Mouse (Mus musculus): ENCODE results near the gene Psmb10. TPM values are rescaled to one million over a fixed set of nuclear protein-coding genes. Genes with fewer than 3 reads are reported as not detected.

The Psmb10 gene
- polyA plus RNA-seq, 2 experiments: 51.8 to 61.5 TPM

DNA sequence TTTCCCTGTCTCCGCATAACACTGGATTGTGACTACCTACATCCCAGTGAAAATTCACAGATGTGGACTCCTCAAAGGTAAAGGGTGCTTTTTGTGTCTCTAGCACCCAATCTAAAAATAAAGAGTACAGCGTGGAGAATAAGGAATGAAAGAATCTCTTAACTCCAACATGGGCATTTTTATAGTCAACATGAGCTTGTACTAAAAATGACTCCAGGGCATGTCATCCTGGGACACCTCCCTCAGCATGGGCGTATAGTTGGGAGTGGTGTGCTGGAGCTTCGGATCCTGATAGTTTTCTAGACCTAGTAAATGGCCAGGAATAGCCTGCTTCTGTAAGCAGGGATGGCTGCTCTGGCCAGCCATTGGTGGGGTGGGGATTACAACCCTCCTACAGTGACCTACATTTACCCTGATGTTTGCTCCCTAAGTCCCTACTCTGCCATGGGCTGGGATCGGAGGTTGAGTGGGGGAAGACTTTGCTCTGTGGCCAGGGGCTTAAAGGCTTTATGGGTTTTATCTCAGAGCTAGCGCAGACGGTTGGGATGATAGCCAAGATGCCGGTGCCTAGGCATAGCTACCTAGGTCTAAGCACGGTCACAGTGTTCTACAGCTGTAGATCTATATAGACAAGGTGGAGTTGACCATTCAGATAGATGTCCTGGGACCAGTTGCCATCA, 40.3 kb downstream of the Psmb10 start:
- TF ChIP-seq CTCF (IDR thresholded peaks at IDR 0.05; ENCODE audit: low read depth) (no peak), EP300 (IDR thresholded peaks at IDR 0.05; ENCODE audit: low read depth) (no peak)
- ATAC-seq (ENCODE audit: insufficient read depth): no peak
- no peak for DNase-seq (ENCODE audit: low read depth in 3 of 3, low spot score in 3 of 3)
- H3K27ac ChIP-seq: no peak overlapping the region
- H3K4me3 ChIP-seq (ENCODE audit: insufficient read depth in 1 of 2, low read depth in 2 of 2, low read length in 2 of 2): no peak overlapping the region
- H3K9ac ChIP-seq (replicated peaks): no peak overlapping the region
- H3K27me3 ChIP-seq (ENCODE audit: control insufficient read depth, insufficient read depth, low read length): no peaks in the 10 kb centered on the region
- H3K9me3 ChIP-seq (ENCODE audit: control insufficient read depth, low read length): no peaks in the 10 kb centered on the region
- H3K36me3 ChIP-seq (replicated peaks; ENCODE audit: control insufficient read depth, insufficient read depth, low read depth): no peaks in the 10 kb centered on the region
- no peak overlapping the region for H3K4me2 ChIP-seq (ENCODE audit: low read depth)
- peaks cover 8 to 12% of the 10 kb centered on the region in 2 experiments for H3K4me1 ChIP-seq (replicated peaks; ENCODE audit: control insufficient read depth in 2 of 2, insufficient read depth in 2 of 2, low read length in 1 of 2)
- WGBS (ENCODE audit: insufficient replicate concordance): 72% methylated on average over 9 of the region's 9 CpGs

DNA sequence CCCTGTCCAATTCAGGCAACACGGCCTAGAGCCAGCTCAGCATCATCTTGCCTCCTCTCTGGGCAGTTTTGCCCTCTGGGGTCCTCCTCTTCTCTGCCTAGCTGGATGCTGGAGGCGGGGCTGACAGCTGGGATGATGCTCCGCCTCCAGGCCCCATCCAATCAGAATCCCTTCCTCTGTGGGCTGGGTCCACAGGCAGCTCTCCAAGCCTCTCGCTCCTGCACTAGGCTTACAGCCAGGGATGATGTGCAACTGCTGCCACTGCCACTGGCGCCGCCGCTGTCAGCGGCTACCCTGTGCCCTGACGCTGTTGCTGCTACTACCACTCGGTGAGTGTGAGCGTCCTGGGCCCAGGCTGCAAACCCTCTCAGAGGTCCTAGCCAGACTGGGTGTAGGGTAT, 44.9 kb downstream of the Psmb10 start, which contains the start of gene Nrn1l:
TSS of gene Nrn1l (plus strand) at position 229 of the 400 bp plus-strand sequence.
- Histone ChIP-seq H3K4me3 (ENCODE audit: insufficient read depth in 1 of 2, low read depth in 2 of 2, low read length in 2 of 2) (no peak within 1 kb of the TSS), H3K4me2 (ENCODE audit: low read depth) (no peak within 1 kb of the TSS), H3K9ac (replicated peaks) (no peak within 1 kb of the TSS), H3K27me3 (ENCODE audit: control insufficient read depth, insufficient read depth, low read length) (no peaks in the 10 kb centered on the region), H3K9me3 (ENCODE audit: control insufficient read depth, low read length) (no peaks in the 10 kb centered on the region), H3K4me1 (replicated peaks; ENCODE audit: control insufficient read depth in 2 of 2, insufficient read depth in 2 of 2, low read length in 1 of 2) (no peaks in the 10 kb centered on the region), H3K27ac (no peak within 1 kb of the TSS), H3K36me3 (replicated peaks; ENCODE audit: control insufficient read depth, insufficient read depth, low read depth) (peaks cover 35% of the 10 kb centered on the region)
- peak in 1 of 3 experiments; percentile 20 for DNase-seq (ENCODE audit: low read depth in 3 of 3, low spot score in 3 of 3)
- 41% methylated on average over 11 of the region's 11 CpGs for WGBS (ENCODE audit: insufficient replicate concordance)
- TF ChIP-seq CTCF (IDR thresholded peaks at IDR 0.05; ENCODE audit: low read depth): no peak
- no peak for TF ChIP-seq EP300 (IDR thresholded peaks at IDR 0.05; ENCODE audit: low read depth)
- ATAC-seq (ENCODE audit: insufficient read depth): peak; percentile 56

DNA sequence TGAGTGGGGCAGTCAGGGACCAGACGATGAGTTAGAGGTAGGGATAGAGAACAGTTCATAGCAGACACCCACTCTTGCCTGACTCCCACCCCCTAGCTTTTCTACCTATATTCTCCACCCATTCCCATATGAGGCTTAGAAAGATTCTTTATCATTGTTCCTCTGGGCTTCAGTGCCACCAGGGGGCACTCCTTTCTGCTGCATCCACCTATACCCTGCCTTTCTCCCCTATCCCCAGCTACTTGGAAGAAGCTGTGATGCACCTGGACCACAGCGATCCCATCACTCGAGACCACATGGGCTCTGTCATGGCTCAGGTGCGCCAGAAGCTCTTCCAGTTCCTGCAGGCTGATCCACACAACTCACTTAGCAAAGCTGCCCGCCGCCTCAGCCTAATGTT, 45.8 kb downstream of the Psmb10 start:
- H3K9ac ChIP-seq (replicated peaks): no peak overlapping the region
- H3K4me3 ChIP-seq (ENCODE audit: insufficient read depth in 1 of 2, low read depth in 2 of 2, low read length in 2 of 2): no peak overlapping the region
- 85% methylated on average over 6 of the region's 6 CpGs for WGBS (ENCODE audit: insufficient replicate concordance)
- TF ChIP-seq EP300 (IDR thresholded peaks at IDR 0.05; ENCODE audit: low read depth) (no peak), CTCF (IDR thresholded peaks at IDR 0.05; ENCODE audit: low read depth) (peak; percentile 66)
- no peaks in the 10 kb centered on the region for H3K4me1 ChIP-seq (replicated peaks; ENCODE audit: control insufficient read depth in 2 of 2, insufficient read depth in 2 of 2, low read length in 1 of 2)
- no peak overlapping the region for H3K4me2 ChIP-seq (ENCODE audit: low read depth)
- no peaks in the 10 kb centered on the region for H3K27me3 ChIP-seq (ENCODE audit: control insufficient read depth, insufficient read depth, low read length)
- H3K27ac ChIP-seq: no peak overlapping the region
- no peaks in the 10 kb centered on the region for H3K9me3 ChIP-seq (ENCODE audit: control insufficient read depth, low read length)
- DNase-seq (ENCODE audit: low read depth in 3 of 3, low spot score in 3 of 3): no peak
- H3K36me3 ChIP-seq (replicated peaks; ENCODE audit: control insufficient read depth, insufficient read depth, low read depth): peaks cover 40% of the 10 kb centered on the region
- ATAC-seq (ENCODE audit: insufficient read depth): no peak

DNA sequence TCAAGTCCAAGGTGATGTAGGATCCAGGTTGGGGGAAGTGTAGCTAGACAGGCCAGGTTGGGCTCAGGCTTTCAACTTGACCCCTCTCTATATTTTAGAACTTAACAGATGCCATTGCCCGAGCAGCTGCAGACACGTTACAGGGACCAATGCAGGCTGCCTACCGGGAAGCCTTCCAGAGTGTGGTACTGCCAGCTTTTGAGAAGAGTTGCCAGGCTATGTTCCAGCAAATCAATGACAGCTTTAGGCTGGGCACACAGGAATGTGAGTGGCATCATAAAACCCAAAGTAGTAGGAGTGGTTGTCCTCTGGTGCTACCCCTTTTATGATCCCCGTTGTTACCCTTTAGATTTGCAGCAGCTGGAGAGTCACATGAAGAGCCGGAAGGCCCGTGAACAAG, 47.4 kb downstream of the Psmb10 start:
- H3K4me3 ChIP-seq (ENCODE audit: insufficient read depth in 1 of 2, low read depth in 2 of 2, low read length in 2 of 2): no peak overlapping the region
- DNase-seq (ENCODE audit: low read depth in 3 of 3, low spot score in 3 of 3) (no peak), ATAC-seq (ENCODE audit: insufficient read depth) (no peak)
- no peak overlapping the region for H3K4me2 ChIP-seq (ENCODE audit: low read depth)
- H3K36me3 ChIP-seq (replicated peaks; ENCODE audit: control insufficient read depth, insufficient read depth, low read depth): peaks cover 54% of the 10 kb centered on the region
- WGBS (ENCODE audit: insufficient replicate concordance): 78% methylated on average over 6 of the region's 6 CpGs
- H3K27ac ChIP-seq: no peak overlapping the region
- no peaks in the 10 kb centered on the region for H3K9me3 ChIP-seq (ENCODE audit: control insufficient read depth, low read length)
- H3K4me1 ChIP-seq (replicated peaks; ENCODE audit: control insufficient read depth in 2 of 2, insufficient read depth in 2 of 2, low read length in 1 of 2): no peaks in the 10 kb centered on the region
- no peaks in the 10 kb centered on the region for H3K27me3 ChIP-seq (ENCODE audit: control insufficient read depth, insufficient read depth, low read length)
- TF ChIP-seq EP300 (IDR thresholded peaks at IDR 0.05; ENCODE audit: low read depth) (no peak), CTCF (IDR thresholded peaks at IDR 0.05; ENCODE audit: low read depth) (no peak)
- no peak overlapping the region for H3K9ac ChIP-seq (replicated peaks)

DNA sequence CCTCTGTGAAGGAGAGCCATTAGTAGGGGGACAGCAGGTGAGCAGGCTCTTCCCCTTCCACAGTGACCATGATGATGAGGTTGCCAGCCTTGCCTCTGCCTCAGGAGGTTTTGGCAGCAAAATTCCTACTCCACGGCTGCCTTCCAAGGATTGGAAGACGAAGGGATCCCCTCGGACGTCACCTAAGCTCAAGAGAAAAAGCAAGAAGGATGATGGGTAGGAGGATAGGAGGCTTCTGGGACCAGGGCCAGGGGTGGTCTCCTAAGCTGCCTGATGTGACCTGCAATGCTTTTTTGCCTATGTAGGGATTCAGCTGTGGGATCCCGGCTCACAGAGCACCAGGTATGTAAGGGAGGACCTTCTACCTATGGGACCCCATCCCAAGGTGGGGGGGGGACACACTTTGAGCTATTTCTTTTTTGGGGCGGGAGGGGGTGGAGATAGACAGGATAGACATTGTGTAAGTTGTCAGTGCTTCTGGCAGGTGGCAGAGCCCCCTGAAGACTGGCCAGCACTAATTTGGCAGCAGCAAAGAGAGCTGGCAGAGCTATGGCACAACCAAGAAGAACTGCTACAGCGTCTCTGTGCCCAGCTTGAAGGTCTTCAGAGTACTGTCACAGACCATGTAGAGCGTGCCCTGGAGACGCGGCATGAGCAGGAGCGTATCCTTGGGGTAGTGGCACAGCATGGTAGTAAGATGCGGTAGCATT, 48.3 kb downstream of the Psmb10 start:
- ATAC-seq (ENCODE audit: insufficient read depth) (no peak), DNase-seq (ENCODE audit: low read depth in 3 of 3, low spot score in 3 of 3) (no peak)
- Histone ChIP-seq H3K9me3 (ENCODE audit: control insufficient read depth, low read length) (no peaks in the 10 kb centered on the region), H3K4me1 (replicated peaks; ENCODE audit: control insufficient read depth in 2 of 2, insufficient read depth in 2 of 2, low read length in 1 of 2) (no peaks in the 10 kb centered on the region), H3K4me2 (ENCODE audit: low read depth) (no peak overlapping the region), H3K27ac (no peak overlapping the region), H3K27me3 (ENCODE audit: control insufficient read depth, insufficient read depth, low read length) (no peaks in the 10 kb centered on the region), H3K36me3 (replicated peaks; ENCODE audit: control insufficient read depth, insufficient read depth, low read depth) (peaks cover 62% of the 10 kb centered on the region), H3K9ac (replicated peaks) (no peak overlapping the region), H3K4me3 (ENCODE audit: insufficient read depth in 1 of 2, low read depth in 2 of 2, low read length in 2 of 2) (no peak overlapping the region)
- 86% methylated on average over 12 of the region's 12 CpGs for WGBS (ENCODE audit: insufficient replicate concordance)
- TF ChIP-seq EP300 (IDR thresholded peaks at IDR 0.05; ENCODE audit: low read depth) (no peak), CTCF (IDR thresholded peaks at IDR 0.05; ENCODE audit: low read depth) (no peak)

Small RNA genes lying within 50 kb of the gene (microRNA-seq; reads per million reads assigned to microRNA genes)
- not detected for gene Mir7074

Other genes starting within 250 kb of the Psmb10 start
- 8.8 and 11.0 TPM in 2 replicates for gene Acd, start 237.3 kb downstream of the Psmb10 start, polyA plus RNA-seq (2012; rRNA removed)
- gene Acd, start 237.3 kb downstream of the Psmb10 start, polyA plus RNA-seq (2014; fragmentation: Nextera tagmentation; extraction: Ambion mirVana): 20.3 and 23.7 TPM in 2 replicates
- gene Pard6a, start 237.3 kb downstream of the Psmb10 start, polyA plus RNA-seq (2012; rRNA removed): 5.9 and 6.0 TPM in 2 replicates
- gene Pard6a, start 237.3 kb downstream of the Psmb10 start, polyA plus RNA-seq (2014; fragmentation: Nextera tagmentation; extraction: Ambion mirVana): 6.4 and 7.9 TPM in 2 replicates
- not detected in 2 replicates for gene 4933405L10Rik, start 230.8 kb downstream of the Psmb10 start, polyA plus RNA-seq (2012; rRNA removed)
- not detected in 2 replicates for gene 4933405L10Rik, start 230.8 kb downstream of the Psmb10 start, polyA plus RNA-seq (2014; fragmentation: Nextera tagmentation; extraction: Ambion mirVana)
- gene Enkd1, start 230.2 kb downstream of the Psmb10 start, polyA plus RNA-seq (2012; rRNA removed): 7.0 and 7.8 TPM in 2 replicates
- gene Enkd1, start 230.2 kb downstream of the Psmb10 start, polyA plus RNA-seq (2014; fragmentation: Nextera tagmentation; extraction: Ambion mirVana): 4.8 and 6.5 TPM in 2 replicates
- gene Gfod2, start 179.8 kb downstream of the Psmb10 start, polyA plus RNA-seq (2012; rRNA removed): 0.84 and 0.93 TPM in 2 replicates
- 1.1 and 1.8 TPM in 2 replicates for gene Gfod2, start 179.8 kb downstream of the Psmb10 start, polyA plus RNA-seq (2014; fragmentation: Nextera tagmentation; extraction: Ambion mirVana)
- gene Ranbp10, start 111.1 kb downstream of the Psmb10 start, polyA plus RNA-seq (2012; rRNA removed): 57.2 and 60.6 TPM in 2 replicates
- gene Ranbp10, start 111.1 kb downstream of the Psmb10 start, polyA plus RNA-seq (2014; fragmentation: Nextera tagmentation; extraction: Ambion mirVana): 37.0 and 42.0 TPM in 2 replicates
- 0.04 and 0.06 TPM in 2 replicates for gene Tsnaxip1, start 110.7 kb downstream of the Psmb10 start, polyA plus RNA-seq (2012; rRNA removed)
- gene Tsnaxip1, start 110.7 kb downstream of the Psmb10 start, polyA plus RNA-seq (2014; fragmentation: Nextera tagmentation; extraction: Ambion mirVana): 0.06 TPM in 1 of 2 replicates, not detected in the other
- 24.6 and 25.4 TPM in 2 replicates for gene Cenpt, start 85.2 kb downstream of the Psmb10 start, polyA plus RNA-seq (2012; rRNA removed)
- 15.0 and 18.2 TPM in 2 replicates for gene Cenpt, start 85.2 kb downstream of the Psmb10 start, polyA plus RNA-seq (2014; fragmentation: Nextera tagmentation; extraction: Ambion mirVana)
- 26.2 TPM in 2 replicates for gene Thap11, start 83.3 kb downstream of the Psmb10 start, polyA plus RNA-seq (2012; rRNA removed)
- gene Thap11, start 83.3 kb downstream of the Psmb10 start, polyA plus RNA-seq (2014; fragmentation: Nextera tagmentation; extraction: Ambion mirVana): 25.5 and 29.5 TPM in 2 replicates
- 40.5 and 83.2 TPM in 2 replicates for gene Nutf2, start 77.9 kb downstream of the Psmb10 start, polyA plus RNA-seq (2012; rRNA removed)
- gene Nutf2, start 77.9 kb downstream of the Psmb10 start, polyA plus RNA-seq (2014; fragmentation: Nextera tagmentation; extraction: Ambion mirVana): 139 TPM in 2 replicates
- gene Edc4, start 57.6 kb downstream of the Psmb10 start, polyA plus RNA-seq (2012; rRNA removed): 17.5 and 21.6 TPM in 2 replicates
- gene Edc4, start 57.6 kb downstream of the Psmb10 start, polyA plus RNA-seq (2014; fragmentation: Nextera tagmentation; extraction: Ambion mirVana): 9.9 and 10.7 TPM in 2 replicates
- gene Nrn1l, start 44.9 kb downstream of the Psmb10 start, polyA plus RNA-seq (2012; rRNA removed): 0.22 and 0.42 TPM in 2 replicates
- gene Nrn1l, start 44.9 kb downstream of the Psmb10 start, polyA plus RNA-seq (2014; fragmentation: Nextera tagmentation; extraction: Ambion mirVana): not detected in 2 replicates
- gene Pskh1, start 38.0 kb downstream of the Psmb10 start, polyA plus RNA-seq (2012; rRNA removed): 9.8 and 12.3 TPM in 2 replicates
- 6.2 and 8.0 TPM in 2 replicates for gene Pskh1, start 38.0 kb downstream of the Psmb10 start, polyA plus RNA-seq (2014; fragmentation: Nextera tagmentation; extraction: Ambion mirVana)
- 1.0 and 1.1 TPM in 2 replicates for gene Ctrl, start 4.6 kb downstream of the Psmb10 start, polyA plus RNA-seq (2012; rRNA removed)
- 0.27 and 0.39 TPM in 2 replicates for gene Ctrl, start 4.6 kb downstream of the Psmb10 start, polyA plus RNA-seq (2014; fragmentation: Nextera tagmentation; extraction: Ambion mirVana)
- 40.2 and 41.2 TPM in 2 replicates for gene Lcat, start 4.9 kb upstream of the Psmb10 start, polyA plus RNA-seq (2012; rRNA removed)
- gene Lcat, start 4.9 kb upstream of the Psmb10 start, polyA plus RNA-seq (2014; fragmentation: Nextera tagmentation; extraction: Ambion mirVana): 47.0 and 50.7 TPM in 2 replicates
- gene Slc12a4, start 27.7 kb upstream of the Psmb10 start, polyA plus RNA-seq (2012; rRNA removed): 8.3 and 11.1 TPM in 2 replicates
- 6.9 and 8.9 TPM in 2 replicates for gene Slc12a4, start 27.7 kb upstream of the Psmb10 start, polyA plus RNA-seq (2014; fragmentation: Nextera tagmentation; extraction: Ambion mirVana)
- gene Dpep3, start 41.0 kb upstream of the Psmb10 start, polyA plus RNA-seq (2012; rRNA removed): not detected in 2 replicates
- gene Dpep3, start 41.0 kb upstream of the Psmb10 start, polyA plus RNA-seq (2014; fragmentation: Nextera tagmentation; extraction: Ambion mirVana): not detected in 2 replicates
- 6.8 and 8.7 TPM in 2 replicates for gene Dus2, start 52.9 kb upstream of the Psmb10 start, polyA plus RNA-seq (2012; rRNA removed)
- 9.8 and 10.5 TPM in 2 replicates for gene Dus2, start 52.9 kb upstream of the Psmb10 start, polyA plus RNA-seq (2014; fragmentation: Nextera tagmentation; extraction: Ambion mirVana)
- not detected in 2 replicates for gene Dpep2nb, start 67.5 kb upstream of the Psmb10 start, polyA plus RNA-seq (2012; rRNA removed)
- gene Dpep2nb, start 67.5 kb upstream of the Psmb10 start, polyA plus RNA-seq (2014; fragmentation: Nextera tagmentation; extraction: Ambion mirVana): not detected in 2 replicates
- 6.6 and 6.8 TPM in 2 replicates for gene Ddx28, start 73.4 kb upstream of the Psmb10 start, polyA plus RNA-seq (2012; rRNA removed)
- gene Ddx28, start 73.4 kb upstream of the Psmb10 start, polyA plus RNA-seq (2014; fragmentation: Nextera tagmentation; extraction: Ambion mirVana): 9.1 and 9.4 TPM in 2 replicates
- 10.2 TPM in 2 replicates for gene Nfatc3, start 120.4 kb upstream of the Psmb10 start, polyA plus RNA-seq (2012; rRNA removed)
- gene Nfatc3, start 120.4 kb upstream of the Psmb10 start, polyA plus RNA-seq (2014; fragmentation: Nextera tagmentation; extraction: Ambion mirVana): 2.6 and 2.7 TPM in 2 replicates
- 6.7 and 7.7 TPM in 2 replicates for gene Esrp2, start 198.5 kb upstream of the Psmb10 start, polyA plus RNA-seq (2012; rRNA removed)
- 6.6 and 7.0 TPM in 2 replicates for gene Esrp2, start 198.5 kb upstream of the Psmb10 start, polyA plus RNA-seq (2014; fragmentation: Nextera tagmentation; extraction: Ambion mirVana)
- gene Pla2g15, start 212.0 kb upstream of the Psmb10 start, polyA plus RNA-seq (2012; rRNA removed): 2.8 and 2.9 TPM in 2 replicates
- 2.5 TPM in 2 replicates for gene Pla2g15, start 212.0 kb upstream of the Psmb10 start, polyA plus RNA-seq (2014; fragmentation: Nextera tagmentation; extraction: Ambion mirVana)
- 3.8 TPM in 2 replicates for gene Slc7a6, start 230.4 kb upstream of the Psmb10 start, polyA plus RNA-seq (2012; rRNA removed)
- gene Slc7a6, start 230.4 kb upstream of the Psmb10 start, polyA plus RNA-seq (2014; fragmentation: Nextera tagmentation; extraction: Ambion mirVana): 8.2 and 10.2 TPM in 2 replicates